ENCODE assay signal across 9 mouse cellular contexts in the genomic region with DNA sequence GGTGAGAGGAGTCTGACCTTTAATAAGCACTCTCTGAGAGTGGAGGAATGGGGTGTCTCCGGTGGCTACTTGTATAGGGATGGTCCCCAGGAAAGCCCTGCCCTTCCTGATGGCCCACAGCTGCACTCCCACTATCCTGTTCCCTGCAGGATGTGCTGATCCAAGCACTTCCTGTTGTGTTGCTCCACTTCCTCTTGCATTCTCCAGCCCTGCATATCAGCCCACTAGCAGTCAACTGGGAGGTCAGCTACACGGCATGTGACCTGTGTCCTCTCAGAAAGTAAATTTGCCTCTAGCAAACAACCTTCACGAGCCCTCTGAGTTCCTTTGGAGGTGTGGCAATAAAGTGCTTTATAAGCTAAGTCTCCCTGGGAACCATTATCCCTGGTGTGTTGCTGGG. TPM values are rescaled to one million over a fixed set of nuclear protein-coding genes. Genes with fewer than 3 reads are reported as not detected.
A peak's percentile ranks its signal among the peaks of the same experiment; 100 is the strongest.
DNase-seq lines count a peak whose midpoint lies in the region; ATAC-seq lines count a peak whose summit lies in the region.
"Had no signal": no experiment of that assay in that cellular context is flagged by ENCODE, and none has a peak within 500 bp of the region (broad histone marks: within the 10 kb centered on the region; RNA-seq: fewer than 3 reads in every experiment).

No protein-coding gene starts in this region.

- no peak overlapping the region for H3K9ac ChIP-seq in heart, embryonic 12.5 days

- no peak overlapping the region for H3K4me2 ChIP-seq in heart, embryonic 12.5 days

- H3K27ac ChIP-seq in heart, embryonic 12.5 days (ENCODE audit: poor library complexity, severe bottlenecking), result no peak overlapping the region
- H3K27ac ChIP-seq: hindbrain, embryonic 10.5 days had no signal

- H3K4me3 ChIP-seq in heart, embryonic 12.5 days, result no peak overlapping the region
- H3K4me3 ChIP-seq: hindbrain, embryonic 10.5 days had no signal

- peaks cover under 1% of the 10 kb centered on the region; the same call in 1 of the 2 replicates for H3K36me3 ChIP-seq in heart, embryonic 12.5 days
- H3K36me3 ChIP-seq: hindbrain, embryonic 10.5 days had no signal

- 48% methylated on average over 3 of the region's 3 CpGs for WGBS in heart, embryonic 12.5 days

- ATAC-seq in heart, embryonic 12.5 days (ENCODE audit: insufficient number of reproducible peaks, low FRiP score), result peak; percentile 65
- peak; percentile 43 for ATAC-seq in megakaryocyte, adult 5-6 weeks (ENCODE audit: poor library complexity, severe bottlenecking)
- no peak for ATAC-seq in inflammation-experienced regulatory T-cells, adult 6 months

- H3K27me3 ChIP-seq in heart, embryonic 12.5 days (replicated peaks), result peaks cover 66% of the 10 kb centered on the region

- peak; percentile 43 for DNase-seq in gastrocnemius, adult 18-20 months (ENCODE audit: low spot score)
- DNase-seq in gastrocnemius, postnatal 4 days (ENCODE audit: low spot score in 2 of 2), result no peak
- DNase-seq in kidney, postnatal 10 days, result peak; percentile 73
- no peak for DNase-seq in natural killer cell, adult 2 months (ENCODE audit: low spot score in 2 of 2)
- no peak for DNase-seq in thymus, postnatal 36 days

- no peaks in the 10 kb centered on the region for H3K9me3 ChIP-seq in heart, embryonic 12.5 days (replicated peaks)
- H3K9me3 ChIP-seq: hindbrain, embryonic 10.5 days had no signal

- peaks cover 46% of the 10 kb centered on the region for H3K4me1 ChIP-seq in heart, embryonic 12.5 days (replicated peaks)
- H3K4me1 ChIP-seq: hindbrain, embryonic 10.5 days had no signal

RNA-seq across cellular contexts. Expression of a gene that starts 11.3 kb away (rescaled TPM):
- total RNA-seq in gastrocnemius, adult 18-20 months (2021), result 10 to 100 TPM; 41.1 to 43.1 TPM
- total RNA-seq in gastrocnemius, postnatal 4 days (2021), result 10 to 100 TPM; 49.2 to 51.4 TPM
- polyA plus RNA-seq in heart, embryonic 12.5 days (2016; fragmentation: Nextera tagmentation; extraction: Ambion mirVana), result 28.4 and 30.0 TPM in 2 replicates
- total RNA-seq in megakaryocyte, adult 5-6 weeks (2015), result 49.7 and 49.8 TPM in 2 replicates
- 60.0 and 61.4 TPM in 2 replicates for total RNA-seq in megakaryocyte, adult 5-6 weeks (2017)
- 100 to 1,000 TPM in 1 of 3 experiments, 10 to 100 TPM in 2; 24.6 to 111 (median 80.4) TPM for polyA plus RNA-seq in inflammation-experienced regulatory T-cells, adult 6 months (2017; shearing (Covaris generic))

Comparison
In these comparisons a context has a peak if more than half of its experiments do, and no peak if none do; other contexts are left out.
1. DNase-seq: peak in gastrocnemius, adult 18-20 months (single experiment) and kidney, postnatal 10 days (single experiment); none in gastrocnemius, postnatal 4 days (0 of 2), natural killer cell, adult 2 months (0 of 2) and thymus, postnatal 36 days (0 of 2).